Mouse (Mus musculus): Measurements from ENCODE around the gene Gm20390. TPM values are rescaled to one million over a fixed set of nuclear protein-coding genes. Genes with fewer than 3 reads are reported as not detected.

The Gm20390 gene
- 357 and 372 TPM in 2 replicates for polyA plus RNA-seq (2014; fragmentation: Nextera tagmentation; extraction: Ambion mirVana)

GRCm38 (mm10) chr11:93968005-93968847, at the start of gene Gm20390, which contains the start of gene Nme1:
Gene Gm20390 (minus strand): TSS chr11:93968293.
Gene Nme1 (minus strand): TSS chr11:93968521.
- Histone ChIP-seq H3K36me3 (ENCODE audit: control insufficient read depth, insufficient read depth, low read length) (peaks cover 21% of the 10 kb centered on the region), H3K9me3 (ENCODE audit: control insufficient read depth, low read depth, low read length) (no peaks in the 10 kb centered on the region), H3K4me3 (ENCODE audit: low read depth, low read length) (peak within 1 kb of the TSS; percentile 72), H3K4me1 (ENCODE audit: control insufficient read depth, insufficient read depth, low read length) (0 out of 2 replicates have a peak, but pooled peaks cover 4% of the 10 kb centered on the region), H3K4me2 (replicated peaks; ENCODE audit: low read depth, low read length) (peak within 1 kb of the TSS; percentile 83), H3K27ac (ENCODE audit: low read length) (peak within 1 kb of the TSS; percentile 61), H3K9ac (replicated peaks; ENCODE audit: low read depth, low read length) (peak within 1 kb of the TSS; percentile 60), H3K27me3 (ENCODE audit: control insufficient read depth, insufficient read depth, low read length) (no peaks in the 10 kb centered on the region)
- WGBS = under 1% methylated on average over 40 of the region's 40 CpGs
- peak; percentile 95 for ATAC-seq (ENCODE audit: insufficient number of reproducible peaks, insufficient read depth, low FRiP score, low read depth)

DNA sequence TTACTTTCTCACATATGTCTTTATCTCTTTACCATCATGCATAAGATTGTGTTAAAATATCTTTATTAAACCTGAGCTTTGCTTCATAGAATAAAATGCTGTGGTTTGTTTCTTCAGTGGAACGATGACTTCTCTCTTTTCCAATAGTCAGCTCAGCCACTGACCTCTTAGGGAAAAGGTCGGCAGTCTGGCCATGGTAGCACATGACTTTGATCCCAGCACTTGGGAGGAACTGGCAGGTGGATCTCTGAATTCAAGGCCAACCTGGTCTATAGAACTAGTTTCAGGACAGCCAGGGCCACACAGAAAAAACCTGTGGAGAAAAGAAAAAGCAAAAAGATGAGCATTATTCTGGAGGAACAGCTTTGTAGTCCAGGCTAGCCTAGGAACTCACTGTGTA, 35.3 kb upstream of the Gm20390 start:
- ATAC-seq (ENCODE audit: insufficient number of reproducible peaks, insufficient read depth, low FRiP score, low read depth) = no peak
- Histone ChIP-seq H3K27ac (ENCODE audit: low read length) (no peak overlapping the region), H3K36me3 (ENCODE audit: control insufficient read depth, insufficient read depth, low read length) (no peaks in the 10 kb centered on the region), H3K4me3 (ENCODE audit: low read depth, low read length) (no peak overlapping the region), H3K4me2 (replicated peaks; ENCODE audit: low read depth, low read length) (no peak overlapping the region), H3K4me1 (ENCODE audit: control insufficient read depth, insufficient read depth, low read length) (0 out of 2 replicates have a peak, but pooled peaks cover under 1% of the 10 kb centered on the region), H3K27me3 (ENCODE audit: control insufficient read depth, insufficient read depth, low read length) (no peaks in the 10 kb centered on the region), H3K9ac (replicated peaks; ENCODE audit: low read depth, low read length) (no peak overlapping the region), H3K9me3 (ENCODE audit: control insufficient read depth, low read depth, low read length) (no peaks in the 10 kb centered on the region)
- 89% methylated on average over 2 of the region's 2 CpGs for whole genome bisulfite sequencing

- no peaks in the 10 kb centered on the region for H3K36me3 ChIP-seq (ENCODE audit: control insufficient read depth, insufficient read depth, low read length)
- no peak overlapping the region for H3K4me3 ChIP-seq (ENCODE audit: low read depth, low read length)
- no peak for ATAC-seq (ENCODE audit: insufficient number of reproducible peaks, insufficient read depth, low FRiP score, low read depth)
- no peak overlapping the region for H3K9ac ChIP-seq (replicated peaks; ENCODE audit: low read depth, low read length)
- H3K27me3 ChIP-seq (ENCODE audit: control insufficient read depth, insufficient read depth, low read length) = no peaks in the 10 kb centered on the region
- H3K27ac ChIP-seq (ENCODE audit: low read length) = no peak overlapping the region
- peaks cover 14% of the 10 kb centered on the region for H3K4me1 ChIP-seq (ENCODE audit: control insufficient read depth, insufficient read depth, low read length)
- no peak overlapping the region for H3K4me2 ChIP-seq (replicated peaks; ENCODE audit: low read depth, low read length)
- no peaks in the 10 kb centered on the region for H3K9me3 ChIP-seq (ENCODE audit: control insufficient read depth, low read depth, low read length)
Measured at GRCm38 (mm10) chr11:93999276-93999675, 31.2 kb upstream of the Gm20390 start.

DNA sequence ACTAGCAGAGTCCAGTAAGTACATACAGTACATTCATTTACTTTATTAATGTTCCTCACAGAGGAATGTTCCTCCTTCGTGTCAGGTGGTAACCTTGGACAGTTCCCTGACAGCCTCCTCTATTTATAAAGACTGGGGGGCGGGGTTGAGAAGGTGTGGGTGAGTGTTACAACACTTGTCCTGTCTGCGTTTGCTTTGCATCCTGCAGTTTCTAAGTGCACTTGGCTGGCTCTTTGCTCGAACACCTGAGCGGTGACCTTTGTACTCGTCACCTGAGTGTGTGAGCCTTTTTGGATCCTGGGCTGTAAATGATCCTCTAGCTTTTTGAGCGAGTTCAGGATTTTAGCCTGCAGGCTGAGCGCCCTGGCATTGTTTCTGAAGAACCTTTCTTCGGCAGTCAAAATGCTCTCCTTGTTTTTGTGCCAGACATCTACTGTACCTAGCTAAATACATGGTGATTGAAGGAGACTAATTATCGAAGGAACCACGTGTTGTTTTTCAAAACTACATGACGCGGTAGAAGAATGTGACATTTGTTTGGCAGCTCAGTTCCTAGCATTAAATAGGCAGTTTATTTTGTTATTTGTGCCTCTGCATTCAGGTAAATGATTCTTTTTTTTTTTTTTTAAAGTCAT, 29.2 kb upstream of the Gm20390 start:
- Histone ChIP-seq H3K9me3 (ENCODE audit: control insufficient read depth, low read depth, low read length) (no peaks in the 10 kb centered on the region), H3K36me3 (ENCODE audit: control insufficient read depth, insufficient read depth, low read length) (no peaks in the 10 kb centered on the region), H3K4me1 (ENCODE audit: control insufficient read depth, insufficient read depth, low read length) (peaks cover 14% of the 10 kb centered on the region), H3K4me2 (replicated peaks; ENCODE audit: low read depth, low read length) (peak overlapping the region; percentile 74), H3K9ac (replicated peaks; ENCODE audit: low read depth, low read length) (peak overlapping the region; percentile 22), H3K27me3 (ENCODE audit: control insufficient read depth, insufficient read depth, low read length) (no peaks in the 10 kb centered on the region), H3K27ac (ENCODE audit: low read length) (no peak overlapping the region), H3K4me3 (ENCODE audit: low read depth, low read length) (peak overlapping the region; percentile 91)
- ATAC-seq (ENCODE audit: insufficient number of reproducible peaks, insufficient read depth, low FRiP score, low read depth) = no peak
- 30% methylated on average over 13 of the region's 13 CpGs for WGBS

GRCm38 (mm10) chr11:93996306-93997140, 28.4 kb upstream of the Gm20390 start:
- under 1% methylated on average over 58 of the region's 58 CpGs for WGBS
- peak; percentile 7 for ATAC-seq (ENCODE audit: insufficient number of reproducible peaks, insufficient read depth, low FRiP score, low read depth)
- H3K9me3 ChIP-seq (ENCODE audit: control insufficient read depth, low read depth, low read length) = no peaks in the 10 kb centered on the region
- H3K4me3 ChIP-seq (ENCODE audit: low read depth, low read length) = peak overlapping the region; percentile 91
- H3K27ac ChIP-seq (ENCODE audit: low read length) = peak overlapping the region; percentile 98
- H3K4me1 ChIP-seq (ENCODE audit: control insufficient read depth, insufficient read depth, low read length) = peaks cover 14% of the 10 kb centered on the region
- H3K27me3 ChIP-seq (ENCODE audit: control insufficient read depth, insufficient read depth, low read length) = no peaks in the 10 kb centered on the region
- H3K4me2 ChIP-seq (replicated peaks; ENCODE audit: low read depth, low read length) = peak overlapping the region; percentile 74
- peak overlapping the region; percentile 92 for H3K9ac ChIP-seq (replicated peaks; ENCODE audit: low read depth, low read length)
- H3K36me3 ChIP-seq (ENCODE audit: control insufficient read depth, insufficient read depth, low read length) = no peaks in the 10 kb centered on the region

DNA sequence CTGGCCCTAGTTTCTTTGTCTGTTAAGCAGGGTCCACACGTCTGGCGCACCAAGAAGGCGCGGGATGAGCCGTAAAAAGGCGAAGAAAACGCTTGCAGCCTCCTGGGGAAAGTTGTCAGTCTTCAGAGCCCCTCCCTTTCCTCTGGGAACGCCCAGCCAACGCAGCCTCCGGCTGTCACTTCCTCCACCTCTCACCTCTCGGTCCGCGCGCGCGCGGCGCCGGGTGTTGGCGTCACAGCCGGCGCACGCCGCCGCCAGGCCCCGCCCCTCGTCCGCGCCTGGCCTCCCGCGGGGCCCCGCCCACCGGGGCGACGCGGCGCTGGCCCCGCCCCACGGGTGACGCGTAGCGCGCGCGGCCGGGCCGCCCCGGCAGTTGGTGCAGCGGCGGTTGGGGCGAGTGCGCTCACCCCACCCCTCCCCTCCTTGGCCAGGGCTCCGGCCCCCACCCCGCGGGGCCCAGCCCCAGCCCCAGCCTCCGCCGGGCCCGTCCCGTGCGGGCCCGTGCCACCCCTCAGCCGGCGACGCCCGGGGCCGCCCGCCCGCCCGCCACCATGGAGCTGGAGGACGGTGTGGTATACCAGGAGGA, 27.7 kb upstream of the Gm20390 start, which contains the start of gene Spag9:
TSS of gene Spag9 (plus strand) at position 372 of the 586 bp plus-strand sequence.
- Histone ChIP-seq H3K36me3 (ENCODE audit: control insufficient read depth, insufficient read depth, low read length) (no peaks in the 10 kb centered on the region), H3K9me3 (ENCODE audit: control insufficient read depth, low read depth, low read length) (no peaks in the 10 kb centered on the region), H3K4me1 (ENCODE audit: control insufficient read depth, insufficient read depth, low read length) (peaks cover 14% of the 10 kb centered on the region), H3K27me3 (ENCODE audit: control insufficient read depth, insufficient read depth, low read length) (no peaks in the 10 kb centered on the region), H3K9ac (replicated peaks; ENCODE audit: low read depth, low read length) (peak within 1 kb of the TSS; percentile 92), H3K4me3 (ENCODE audit: low read depth, low read length) (peak within 1 kb of the TSS; percentile 91), H3K27ac (ENCODE audit: low read length) (peak within 1 kb of the TSS; percentile 98), H3K4me2 (replicated peaks; ENCODE audit: low read depth, low read length) (peak within 1 kb of the TSS; percentile 82)
- peak; percentile 94 for ATAC-seq (ENCODE audit: insufficient number of reproducible peaks, insufficient read depth, low FRiP score, low read depth)
- WGBS = 1% methylated on average over 62 of the region's 70 CpGs

GRCm38 (mm10) chr11:93995111-93995719, 27.1 kb upstream of the Gm20390 start:
- Histone ChIP-seq H3K27me3 (ENCODE audit: control insufficient read depth, insufficient read depth, low read length) (no peaks in the 10 kb centered on the region), H3K4me1 (ENCODE audit: control insufficient read depth, insufficient read depth, low read length) (peaks cover 14% of the 10 kb centered on the region), H3K9me3 (ENCODE audit: control insufficient read depth, low read depth, low read length) (no peaks in the 10 kb centered on the region), H3K27ac (ENCODE audit: low read length) (peak overlapping the region; percentile 98), H3K4me2 (replicated peaks; ENCODE audit: low read depth, low read length) (peak overlapping the region; percentile 82), H3K4me3 (ENCODE audit: low read depth, low read length) (peak overlapping the region; percentile 91), H3K36me3 (ENCODE audit: control insufficient read depth, insufficient read depth, low read length) (no peaks in the 10 kb centered on the region), H3K9ac (replicated peaks; ENCODE audit: low read depth, low read length) (peak overlapping the region; percentile 53)
- WGBS = 5% methylated on average over 15 of the region's 15 CpGs
- peak; percentile 77 for ATAC-seq (ENCODE audit: insufficient number of reproducible peaks, insufficient read depth, low FRiP score, low read depth)

Data from stomach, embryonic 14.5 days (tissue).